Mouse (Mus musculus): ENCODE measurements around the gene Dgkg. TPM values are rescaled to one million over a fixed set of nuclear protein-coding genes. Genes with fewer than 3 reads are reported as not detected.
A peak's percentile ranks its signal among the peaks of the same experiment; 100 is the strongest.

The Dgkg gene
- total RNA-seq, 2 experiments from 2014 or later, result 0.71 to 0.72 TPM

GRCm38 (mm10) chr16:22433944-22434343, 223.1 kb downstream of the Dgkg start:
- DNase-seq, result no peak

- DNase-seq, result no peak
These were observed 225.2 kb downstream of the Dgkg start for GRCm38 (mm10) chr16:22431773-22432172.

- no peak for DNase-seq
These were observed 225.7 kb downstream of the Dgkg start for GRCm38 (mm10) chr16:22431335-22431734.

GRCm38 (mm10) chr16:22430211-22430951, 226.6 kb downstream of the Dgkg start:
- peak; percentile 24 for DNase-seq

GRCm38 (mm10) chr16:22429377-22429776, 227.6 kb downstream of the Dgkg start:
- DNase-seq, result no peak

GRCm38 (mm10) chr16:22428853-22429341, 228.1 kb downstream of the Dgkg start:
- DNase-seq, result peak; percentile 81

- no peak for DNase-seq
These were observed 230.2 kb downstream of the Dgkg start for GRCm38 (mm10) chr16:22426866-22427265.

GRCm38 (mm10) chr16:22422256-22422655, 234.8 kb downstream of the Dgkg start:
- no peak for DNase-seq

Small RNAs within 50 kb of the gene (microRNA-seq; reads per million reads assigned to microRNA genes)
- 0 reads per million in 2 experiments for gene Mir6362
- gene Mir8095, result 0 reads per million in 2 experiments

Other genes with a start within 250 kb of the Dgkg start
- gene Etv5, start 217.5 kb downstream of the Dgkg start, total RNA-seq (2021), result 10 to 100 TPM; 11.6 to 14.5 TPM
- gene Crygs, start 154.4 kb upstream of the Dgkg start, total RNA-seq (2021), result not detected
- gene Tbccd1, start 200.4 kb upstream of the Dgkg start, total RNA-seq (2021), result 10 to 100 TPM in 1 of 2 experiments, 1 to 10 TPM in 1; 9.9 to 11.7 TPM
- 10 to 100 TPM; 68.4 to 69.1 TPM for gene Dnajb11, start 200.6 kb upstream of the Dgkg start, total RNA-seq (2021)
- 1 to 10 TPM; 8.6 to 9.8 TPM for gene Ahsg, start 234.1 kb upstream of the Dgkg start, total RNA-seq (2021)

Measured in heart, postnatal 4 days (tissue).